Mouse (Mus musculus) embryo, embryonic 9.5 days (tissue): ENCODE data around the gene Wfdc18.
A peak's percentile ranks its signal among the peaks of the same experiment; 100 is the strongest.

ENCODE experiments used
- DNase-seq: peaks from one replicate; pipeline ENCODE4 v3.0.0-alpha.2; 2017; ENCODE audit errors: extremely low spot score

The Wfdc18 gene

DNA sequence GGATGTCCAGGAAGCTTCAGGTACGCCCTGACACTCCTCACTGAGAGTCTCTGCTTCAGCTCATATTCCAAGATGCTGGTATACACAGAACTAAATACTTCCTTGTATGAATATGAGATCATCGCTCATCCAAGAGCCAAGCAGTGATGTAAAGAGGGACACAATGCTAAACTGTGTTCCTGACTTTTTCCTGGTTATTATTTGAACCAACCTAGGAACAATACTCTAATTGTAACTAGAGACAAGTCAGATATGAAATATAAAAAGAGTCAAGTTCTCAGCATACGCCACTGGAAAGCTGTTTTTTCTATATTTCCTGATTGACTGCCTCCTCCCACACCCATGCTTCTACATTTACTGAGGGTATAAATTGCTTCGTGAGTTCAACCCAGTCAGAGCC, at the start of gene Wfdc18:
Gene Wfdc18, plus strand, starts transcription at position 301 of the 400 bp plus-strand sequence.
- no peak for DNase-seq

DNA sequence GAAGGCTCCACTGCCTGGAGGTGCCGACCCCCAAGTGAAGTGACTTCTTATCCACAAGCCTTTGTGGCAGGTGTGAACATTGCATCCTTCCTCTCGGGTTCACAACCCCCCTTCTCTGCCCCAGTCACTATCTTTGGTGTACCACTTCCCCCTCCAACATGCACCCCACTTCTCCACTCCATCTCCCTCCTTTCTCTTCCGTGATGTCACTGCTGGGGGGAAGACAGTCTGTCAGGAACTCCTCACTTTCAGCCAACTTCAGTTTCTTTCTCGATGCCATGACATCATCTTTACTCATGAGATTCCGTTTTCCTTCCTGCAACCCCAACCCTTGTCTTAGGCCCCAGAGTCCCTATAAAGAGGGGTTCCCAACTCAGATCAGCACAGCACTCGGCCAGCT, 46.6 kb upstream of the Wfdc18 start, which contains the start of gene Ccl4:
Gene Ccl4, plus strand, starts transcription at position 381 of the 400 bp plus-strand sequence.
- DNase-seq, result no peak

GRCm38 (mm10) chr11:83663532-83663931, 45.3 kb upstream of the Wfdc18 start:
- no peak for DNase-seq

GRCm38 (mm10) chr11:83671743-83672142, 37.1 kb upstream of the Wfdc18 start:
- no peak for DNase-seq

DNA sequence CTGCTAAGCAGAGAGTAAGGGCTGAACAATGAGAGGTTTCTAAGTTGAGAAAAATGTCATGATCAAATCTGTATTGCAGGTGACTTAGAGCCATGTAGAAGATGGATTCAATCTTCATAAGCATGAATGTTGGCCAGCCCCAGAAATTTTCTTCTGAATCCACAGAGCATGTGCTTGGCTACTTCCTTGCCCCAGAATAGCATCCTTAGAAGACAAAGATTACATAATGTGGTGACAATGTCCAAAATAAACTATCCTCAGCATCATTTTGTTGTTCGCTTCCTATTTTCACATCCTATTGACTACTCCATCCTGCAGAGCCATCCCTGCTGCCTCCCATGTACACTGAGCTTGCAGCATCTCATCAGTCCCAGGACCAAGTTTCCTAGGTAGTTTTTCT, 33.1 kb upstream of the Wfdc18 start:
- no peak for DNase-seq

- no peak for DNase-seq
These were observed 18.9 kb upstream of the Wfdc18 start for GRCm38 (mm10) chr11:83689918-83690317.

GRCm38 (mm10) chr11:83692008-83692407, 16.8 kb upstream of the Wfdc18 start:
- DNase-seq, result no peak

- no peak for DNase-seq
These were observed 5.1 kb upstream of the Wfdc18 start, which contains the start of gene Wfdc17 for GRCm38 (mm10) chr11:83703705-83704104. Gene Wfdc17 (plus strand): TSS chr11:83703991.

DNA sequence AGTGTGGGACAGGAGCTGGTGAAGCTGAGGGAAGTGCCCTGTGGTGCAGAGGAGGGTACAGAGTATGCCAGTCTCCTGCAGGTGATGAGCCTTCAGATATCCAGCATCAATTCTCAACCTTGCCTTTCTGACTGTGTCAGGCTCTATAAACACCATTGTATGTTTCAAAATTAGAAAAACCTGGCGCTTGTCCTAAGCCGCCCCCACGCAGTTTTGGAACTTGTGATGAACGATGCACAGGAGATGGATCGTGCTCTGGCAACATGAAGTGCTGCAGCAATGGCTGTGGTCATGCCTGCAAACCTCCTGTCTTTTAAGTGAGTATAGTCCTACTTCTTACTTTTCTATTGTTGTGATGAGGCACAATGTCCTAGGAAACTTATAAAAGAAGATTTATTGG, 868 bp downstream of the Wfdc18 start:
- no peak for DNase-seq

GRCm38 (mm10) chr11:83712671-83713070, 3.9 kb downstream of the Wfdc18 start:
- no peak for DNase-seq

GRCm38 (mm10) chr11:83713925-83714324, 5.1 kb downstream of the Wfdc18 start:
- no peak for DNase-seq

DNA sequence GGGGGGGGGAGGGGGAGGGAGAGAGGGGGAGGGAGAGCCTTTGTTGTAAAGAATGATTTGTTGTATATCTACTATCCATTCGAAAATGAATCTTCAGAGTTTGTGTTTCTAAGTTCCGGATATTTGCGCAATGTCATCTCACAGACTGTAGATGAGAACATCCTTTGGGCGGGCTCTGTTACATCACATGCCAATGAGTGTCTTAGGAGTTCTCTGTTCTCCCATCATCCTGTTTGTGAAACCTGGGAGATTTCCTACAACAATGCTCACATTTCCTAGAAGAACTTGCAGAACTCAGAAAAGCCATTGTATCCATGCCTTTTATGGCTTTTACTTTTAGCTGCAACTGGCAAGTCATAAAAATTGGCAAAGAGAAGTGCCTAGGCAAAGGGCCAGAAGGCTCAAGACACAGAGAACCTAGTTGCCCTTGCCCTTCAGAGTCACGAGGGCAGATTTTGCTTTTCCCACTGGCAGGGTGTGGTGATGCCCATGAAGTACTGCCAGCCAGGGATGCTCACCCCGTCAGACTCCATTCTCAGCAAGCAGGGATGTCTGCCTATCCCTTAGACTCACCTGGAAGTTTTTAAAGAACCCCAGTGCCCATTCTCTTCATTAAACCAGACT, 8.3 kb downstream of the Wfdc18 start:
- no peak for DNase-seq

- no peak for DNase-seq
These were observed 12.0 kb downstream of the Wfdc18 start for GRCm38 (mm10) chr11:83720766-83721165.

- no peak for DNase-seq
These were observed 20.1 kb downstream of the Wfdc18 start for GRCm38 (mm10) chr11:83728757-83729432.

DNA sequence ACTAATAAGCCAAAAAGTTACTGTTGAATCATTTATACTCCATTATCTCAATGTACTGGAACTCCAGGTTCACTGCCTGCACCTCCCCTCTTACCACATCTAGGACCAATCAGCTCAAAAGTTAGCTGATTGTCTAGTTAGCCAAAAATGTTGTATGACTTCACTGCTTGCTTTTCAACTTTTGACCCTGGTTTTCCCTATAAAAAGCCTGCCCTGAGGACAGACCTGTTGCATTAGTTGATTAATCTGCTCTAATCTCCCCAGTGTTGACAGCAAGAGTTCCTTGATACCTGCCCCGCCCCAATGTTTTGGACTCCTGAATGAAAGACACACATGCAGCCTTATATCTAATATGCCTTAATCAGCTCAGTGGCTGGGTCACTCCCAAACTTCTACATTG, 22.3 kb downstream of the Wfdc18 start:
- DNase-seq, result no peak

GRCm38 (mm10) chr11:83733071-83733640, 24.3 kb downstream of the Wfdc18 start:
- no peak for DNase-seq

- no peak for DNase-seq
These were observed 25.4 kb downstream of the Wfdc18 start for GRCm38 (mm10) chr11:83734215-83734614.

GRCm38 (mm10) chr11:83735881-83736280, 27.1 kb downstream of the Wfdc18 start:
- no peak for DNase-seq

- DNase-seq, result no peak
These were observed 28.3 kb downstream of the Wfdc18 start for GRCm38 (mm10) chr11:83737109-83737558.

DNA sequence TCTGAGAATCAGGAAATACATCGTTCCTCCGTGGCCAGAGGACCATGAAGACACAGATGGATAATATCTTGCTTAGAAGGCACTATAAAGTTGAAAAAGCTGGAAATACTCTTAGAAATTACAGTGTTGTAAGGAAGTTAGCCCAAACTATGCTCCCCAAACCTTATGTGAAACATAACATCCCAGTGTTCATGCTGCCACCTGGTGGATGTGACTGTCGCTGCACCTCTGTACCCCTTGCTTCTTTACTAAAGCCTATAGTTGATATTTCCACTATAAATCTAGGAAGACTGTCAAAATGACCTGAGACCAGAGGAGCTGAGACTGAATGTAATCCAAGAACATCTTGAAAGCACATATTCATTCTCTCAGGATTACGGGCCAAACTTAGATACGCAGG, 30.4 kb downstream of the Wfdc18 start:
- DNase-seq, result peak; percentile 48

DNA sequence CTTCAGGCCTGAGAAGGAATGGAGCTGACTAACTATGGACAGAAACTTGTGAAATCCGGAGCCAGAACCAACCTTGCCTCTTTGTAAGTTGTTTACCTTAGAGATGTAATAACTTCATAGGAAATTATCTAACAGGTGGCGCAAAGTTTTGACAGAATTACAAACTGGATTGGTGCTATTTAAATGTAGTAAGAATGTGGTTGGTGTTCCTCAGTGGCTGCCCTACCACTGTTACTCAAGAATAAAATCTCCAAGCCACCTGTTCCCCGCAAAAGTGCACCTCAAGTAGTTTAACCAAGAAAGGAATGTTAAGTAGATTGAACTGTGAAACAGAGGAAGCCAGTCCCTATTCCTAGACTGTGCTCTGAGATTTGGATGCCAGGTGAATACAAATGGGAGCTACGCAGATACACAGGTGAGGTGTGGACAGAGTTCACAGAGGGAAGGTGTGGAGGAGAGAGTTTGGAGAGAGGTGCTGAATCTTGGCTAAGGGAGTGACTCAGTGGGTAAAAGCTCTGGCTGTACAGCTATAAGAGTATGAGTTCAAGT, 31.7 kb downstream of the Wfdc18 start:
- no peak for DNase-seq

DNA sequence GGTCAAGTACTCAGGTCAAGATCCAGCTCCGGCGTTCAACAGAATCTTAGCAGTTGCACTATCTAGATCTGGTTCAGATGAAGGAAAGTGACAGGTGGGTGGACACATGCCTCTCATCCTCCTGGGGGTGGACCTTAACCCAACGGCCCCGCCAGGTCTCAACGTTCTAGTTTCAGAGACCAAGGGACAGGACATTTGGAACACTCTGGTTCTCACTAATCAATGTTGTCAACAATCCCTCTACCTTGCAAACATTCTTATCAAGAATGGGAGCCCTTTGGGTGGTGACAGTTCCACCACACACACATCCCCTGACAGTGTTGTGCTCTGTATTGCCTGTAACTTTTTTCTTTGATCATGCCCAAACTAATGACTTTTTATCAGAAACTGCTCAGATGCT, 33.0 kb downstream of the Wfdc18 start:
- no peak for DNase-seq
